Comparison of ENCODE assay signal across 21 mouse cellular contexts in the genomic region with DNA sequence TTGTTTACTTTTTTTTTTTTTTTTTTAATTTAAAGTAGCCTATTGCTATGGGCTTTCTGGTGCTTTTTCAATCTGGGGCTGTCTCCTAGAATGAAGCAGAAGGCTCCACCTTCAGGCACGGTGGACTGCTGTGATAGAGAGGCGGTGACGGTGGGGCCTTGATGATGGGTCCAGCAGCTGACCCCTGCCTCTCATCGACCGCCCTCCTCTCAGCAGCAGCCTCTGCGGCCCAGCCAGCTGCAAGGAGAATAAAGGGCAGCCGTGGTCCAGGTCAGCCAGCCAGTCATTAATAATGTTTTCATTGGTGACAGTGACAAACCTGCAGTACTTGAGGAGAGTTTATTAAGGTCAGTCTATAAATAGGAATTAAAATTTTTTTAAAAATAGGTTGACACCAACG.
A peak's percentile ranks its signal among the peaks of the same experiment; 100 is the strongest.
DNase-seq lines count a peak whose midpoint lies in the region; ATAC-seq lines count a peak whose summit lies in the region.
"Had no signal": no experiment of that assay in that cellular context is flagged by ENCODE, and none has a peak within 500 bp of the region (broad histone marks: within the 10 kb centered on the region; RNA-seq: fewer than 3 reads in every experiment).

No protein-coding gene starts in this region.

- peak; percentile 46 for DNase-seq in midbrain, embryonic 10.5 days (ENCODE audit: low spot score)
- peak; percentile 67 for DNase-seq in embryo, embryonic 10.5 days (ENCODE audit: low spot score)
- DNase-seq in embryo, embryonic 9.5 days (ENCODE audit: extremely low spot score): peak; percentile 50
- no peak for DNase-seq in limb, embryonic 10.5 days (ENCODE audit: low spot score)
- DNase-seq in cerebellum, adult 11-12 months: no peak
- DNase-seq: adrenal gland, adult 2 months; adrenal gland, postnatal 25 days; cerebellum, adult 2 months; cerebellum, postnatal 10 days; gastrocnemius, adult 2 months; gastrocnemius, postnatal 25 days; heart, adult 18-20 months; heart, postnatal 14 days had no signal

- no peak overlapping the region for H3K9ac ChIP-seq in midbrain, embryonic 15.5 days
- H3K9ac ChIP-seq: embryonic facial prominence, embryonic 15.5 days; heart, embryonic 15.5 days had no signal

- no peaks in the 10 kb centered on the region for H3K36me3 ChIP-seq in midbrain, embryonic 10.5 days
- no peaks in the 10 kb centered on the region for H3K36me3 ChIP-seq in midbrain, embryonic 15.5 days (replicated peaks)
- H3K36me3 ChIP-seq in limb, embryonic 10.5 days: no peaks in the 10 kb centered on the region
- H3K36me3 ChIP-seq: embryonic facial prominence, embryonic 15.5 days; forebrain, embryonic 10.5 days; heart, embryonic 15.5 days had no signal

- no peak overlapping the region for H3K4me3 ChIP-seq in midbrain, embryonic 10.5 days
- no peak overlapping the region for H3K4me3 ChIP-seq in midbrain, embryonic 15.5 days
- no peak overlapping the region for H3K4me3 ChIP-seq in limb, embryonic 10.5 days
- H3K4me3 ChIP-seq: embryonic facial prominence, embryonic 15.5 days; erythroblast, embryonic 14.5 days; forebrain, embryonic 10.5 days; gastrocnemius, adult 2 months; heart, embryonic 15.5 days had no signal

- H3K27me3 ChIP-seq in midbrain, embryonic 10.5 days (ENCODE audit: low read depth, poor library complexity, severe bottlenecking): peaks cover 9% of the 10 kb centered on the region; the same call in 1 of the 2 replicates
- no peaks in the 10 kb centered on the region for H3K27me3 ChIP-seq in midbrain, embryonic 15.5 days (replicated peaks)
- no peaks in the 10 kb centered on the region for H3K27me3 ChIP-seq in limb, embryonic 10.5 days (ENCODE audit: low read depth, poor library complexity, severe bottlenecking)
- H3K27me3 ChIP-seq: embryonic facial prominence, embryonic 15.5 days; heart, embryonic 15.5 days had no signal

- ATAC-seq in midbrain, embryonic 15.5 days (replicated peaks): no peak
- ATAC-seq: forebrain, embryonic 14.5 days; hindbrain, postnatal 0 days had no signal

- no peaks in the 10 kb centered on the region for H3K9me3 ChIP-seq in midbrain, embryonic 10.5 days (replicated peaks)
- no peaks in the 10 kb centered on the region for H3K9me3 ChIP-seq in midbrain, embryonic 15.5 days
- H3K9me3 ChIP-seq in limb, embryonic 10.5 days (replicated peaks): no peaks in the 10 kb centered on the region
- H3K9me3 ChIP-seq: embryonic facial prominence, embryonic 15.5 days; forebrain, embryonic 10.5 days; heart, embryonic 15.5 days had no signal

- WGBS in midbrain, embryonic 10.5 days: 33% methylated on average over 8 of the region's 8 CpGs
- 27% methylated on average over 8 of the region's 8 CpGs for WGBS in midbrain, embryonic 15.5 days
- 17% methylated on average over 8 of the region's 8 CpGs for WGBS in limb, embryonic 10.5 days

- H3K4me1 ChIP-seq in midbrain, embryonic 10.5 days: peaks cover 18% of the 10 kb centered on the region
- no peaks in the 10 kb centered on the region for H3K4me1 ChIP-seq in midbrain, embryonic 15.5 days
- peaks cover 17% of the 10 kb centered on the region for H3K4me1 ChIP-seq in limb, embryonic 10.5 days
- H3K4me1 ChIP-seq: embryonic facial prominence, embryonic 15.5 days; heart, embryonic 15.5 days had no signal

- H3K4me2 ChIP-seq in midbrain, embryonic 15.5 days: no peak overlapping the region
- H3K4me2 ChIP-seq: embryonic facial prominence, embryonic 15.5 days; heart, embryonic 11.5 days; heart, embryonic 15.5 days had no signal

- no peak overlapping the region for H3K27ac ChIP-seq in midbrain, embryonic 10.5 days (replicated peaks)
- no peak overlapping the region for H3K27ac ChIP-seq in midbrain, embryonic 15.5 days
- H3K27ac ChIP-seq in limb, embryonic 10.5 days: no peak overlapping the region
- H3K27ac ChIP-seq: embryonic facial prominence, embryonic 15.5 days; forebrain, embryonic 10.5 days; gastrocnemius, adult 2 months; heart, embryonic 15.5 days; hindbrain, postnatal 0 days had no signal

Comparison
In these comparisons a context has a peak if more than half of its experiments do, and no peak if none do; other contexts are left out.
1. DNase-seq: peak in midbrain, embryonic 10.5 days (single experiment), embryo, embryonic 10.5 days (single experiment) and embryo, embryonic 9.5 days (single experiment); none in limb, embryonic 10.5 days (single experiment) and cerebellum, adult 11-12 months (single experiment).